Mouse (Mus musculus) bone marrow, adult 2 months (tissue): ENCODE measurements around the gene Fam198b.

Experiments
- CTCF ChIP-seq: fragments of 200-500 bp; IDR thresholded peaks from 2 replicates; pipeline ENCODE4 v1.5.1; 2011; ENCODE audit warnings: low read length, control low read depth; ENCODE audit not compliant: control insufficient read depth, insufficient read depth
- POLR2A ChIP-seq: fragments of 200-500 bp; IDR thresholded peaks from 2 replicates; pipeline ENCODE4 v1.6.1; 2011; ENCODE audit warnings: low read depth, mild to moderate bottlenecking, control low read depth, low read length, borderline replicate concordance; ENCODE audit not compliant: control insufficient read depth

GRCm38 (mm10) chr3:79887966-79888365, 3.6 kb downstream of the Fam198b start:
- TF ChIP-seq POLR2A (no peak), CTCF (no peak)
